Mouse (Mus musculus) layer of hippocampus, adult 9-11 months (tissue): ENCODE data around the gene Olfr1493-ps1.

Source experiments
- DNase-seq: peaks from one replicate; pipeline ENCODE4 v3.0.0; 2022

Gene Olfr1493-ps1

DNA sequence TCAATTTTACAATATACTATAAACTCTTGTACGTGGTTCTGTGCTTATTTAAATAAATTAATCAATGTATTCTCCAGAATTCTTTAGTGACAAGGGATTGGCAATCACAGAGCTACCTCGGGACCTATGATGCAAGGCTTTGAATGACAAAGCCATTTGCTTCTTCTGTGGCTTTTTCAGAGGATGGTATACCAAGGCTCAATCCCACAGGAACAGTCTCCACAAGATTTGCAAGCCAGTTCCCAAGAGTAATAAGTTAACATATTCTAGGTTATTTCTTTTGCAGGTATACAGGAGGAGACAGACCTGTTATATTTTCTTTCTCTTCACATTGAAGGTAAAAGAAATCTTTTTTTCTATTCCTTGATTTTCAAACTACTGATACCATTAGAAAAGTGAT lies at the start of gene Olfr1493-ps1:
Gene Olfr1493-ps1 (plus strand): TSS at position 301 of the 400 bp plus-strand sequence.
- DNase-seq = no peak

- no peak for DNase-seq
Measured at GRCm38 (mm10) chr19:13696968-13697367, 26.1 kb upstream of the Olfr1493-ps1 start, which contains the start of gene Olfr1491. Gene Olfr1491 (plus strand): TSS chr19:13697268.

DNA sequence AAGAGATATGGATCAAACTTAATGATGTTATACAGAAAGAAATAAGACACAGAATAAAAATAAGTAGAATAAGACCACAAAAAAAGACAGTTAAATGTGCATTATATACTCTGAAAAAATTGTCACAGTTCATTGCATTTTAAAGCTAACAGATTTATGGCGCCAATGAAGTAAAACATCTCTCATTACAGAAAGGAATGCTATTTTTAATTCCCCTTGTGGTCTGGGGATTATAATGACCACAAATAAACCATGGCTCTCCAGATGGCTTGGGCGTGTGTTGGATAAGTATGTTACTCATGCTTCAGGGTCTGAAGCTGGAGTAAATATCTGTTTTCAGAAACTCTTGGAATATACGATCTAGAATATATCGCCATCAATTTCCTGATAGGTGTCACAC lies 16.4 kb downstream of the Olfr1493-ps1 start, which contains the start of gene Olfr1494:
Gene Olfr1494 (plus strand): TSS at position 301 of the 400 bp plus-strand sequence.
- DNase-seq = no peak

DNA sequence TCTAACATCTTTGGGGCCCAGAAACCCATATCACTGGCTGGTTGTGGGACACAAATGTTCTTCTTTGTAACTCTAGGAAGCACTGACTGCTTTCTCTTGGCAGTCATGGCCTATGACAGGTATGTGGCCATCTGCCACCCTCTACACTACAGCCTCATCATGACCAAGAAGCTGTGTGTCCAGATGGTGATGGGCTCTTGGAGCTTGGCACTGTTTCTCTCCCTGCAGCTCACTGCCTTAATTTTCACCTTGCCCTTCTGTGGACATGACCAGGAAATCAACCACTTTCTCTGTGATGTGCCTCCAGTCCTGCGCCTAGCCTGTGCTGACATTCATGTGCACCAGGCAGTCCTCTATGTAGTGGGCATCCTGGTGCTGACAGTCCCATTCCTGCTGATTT lies 26.3 kb downstream of the Olfr1493-ps1 start:
- DNase-seq = no peak

DNA sequence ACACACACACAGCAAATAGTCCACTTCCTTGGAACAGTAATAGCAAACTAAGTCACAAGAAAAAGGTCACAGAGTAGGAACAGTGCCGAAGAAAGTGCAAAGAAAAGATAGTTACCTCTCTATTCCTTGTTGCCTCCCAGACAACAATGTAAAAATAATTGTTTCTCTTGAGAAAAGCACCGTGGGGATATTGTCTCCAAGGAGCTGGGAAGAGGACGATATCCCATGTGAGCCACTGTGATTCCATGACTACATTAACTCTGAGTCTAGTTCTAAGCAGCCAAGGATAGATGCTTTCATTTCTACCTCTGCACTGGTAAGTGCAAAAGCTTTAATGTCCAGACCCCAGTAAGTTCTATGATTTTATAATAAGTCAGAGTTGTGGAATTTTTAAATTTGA lies 41.2 kb downstream of the Olfr1493-ps1 start, which contains the start of gene Olfr1495:
Gene Olfr1495 (plus strand): TSS at position 301 of the 400 bp plus-strand sequence.
- no peak for DNase-seq

DNA sequence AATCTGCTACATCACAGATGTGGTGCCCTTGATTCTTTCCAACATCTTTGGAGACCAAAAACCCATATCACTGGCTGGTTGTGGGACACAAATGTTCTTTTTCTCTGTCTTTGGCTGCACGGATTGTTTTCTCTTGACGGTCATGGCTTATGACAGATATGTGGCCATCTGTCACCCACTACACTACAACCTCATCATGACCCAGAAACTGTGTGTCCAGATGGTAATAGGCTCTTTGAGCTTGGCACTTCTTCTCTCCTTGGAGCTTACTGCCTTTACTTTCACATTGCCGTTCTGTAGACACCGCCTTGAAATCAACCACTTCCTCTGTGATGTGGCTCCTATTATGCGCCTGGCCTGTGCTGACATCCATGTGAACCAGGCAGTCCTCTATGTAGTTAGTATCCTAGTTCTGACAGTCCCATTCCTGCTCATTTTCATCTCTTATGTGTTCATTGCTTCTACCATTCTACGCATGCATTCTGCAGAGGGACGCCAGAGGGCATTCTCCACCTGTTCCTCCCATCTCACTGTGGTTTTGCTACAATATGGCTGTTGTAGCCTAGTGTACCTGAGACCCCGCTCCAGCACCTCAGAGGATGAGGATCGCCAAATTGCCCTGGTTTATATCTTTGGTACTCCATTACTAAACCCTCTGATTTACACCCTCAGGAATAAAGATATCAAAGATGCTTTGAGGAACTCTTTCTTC lies 45.6 kb downstream of the Olfr1493-ps1 start:
- DNase-seq = no peak

GRCm38 (mm10) chr19:13777578-13777977 lies 54.5 kb downstream of the Olfr1493-ps1 start, which contains the start of gene Olfr1496:
Gene Olfr1496 (plus strand): TSS chr19:13777878.
- no peak for DNase-seq
